Mouse (Mus musculus): Measurements from ENCODE around the gene Cdkal1. TPM values are rescaled to one million over a fixed set of nuclear protein-coding genes. Genes with fewer than 3 reads are reported as not detected.

Gene Cdkal1
- total and polyA plus RNA-seq, 3 experiments, result 3.9 to 30.3 (median 29.9) TPM

GRCm38 (mm10) chr13:29808383-29808782, 47.1 kb downstream of the Cdkal1 start:
- no peak for DNase-seq
- H3K4me1 ChIP-seq (ENCODE audit: control insufficient read depth, insufficient read depth, low read length), result no peaks in the 10 kb centered on the region; the same call in 1 of the 2 replicates
- 93% methylated on average over 3 of the region's 3 CpGs for WGBS
- intact Hi-C loops (cut with DNase I), result no loop called here
- no peak overlapping the region for H3K27ac ChIP-seq
- no peak overlapping the region for H3K4me3 ChIP-seq
- no peaks in the 10 kb centered on the region; the same call in 1 of the 2 replicates for H3K79me2 ChIP-seq (replicated peaks; ENCODE audit: control insufficient read depth, insufficient read depth, low read length)
- no peaks in the 10 kb centered on the region for H3K27me3 ChIP-seq (ENCODE audit: control insufficient read depth, insufficient read depth, low read length)
- no peaks in the 10 kb centered on the region for H3K36me3 ChIP-seq (ENCODE audit: control insufficient read depth, insufficient read depth, low read length)
- no peak overlapping the region for H3K9ac ChIP-seq (ENCODE audit: low read depth, low read length)
- TF ChIP-seq EP300 (IDR thresholded peaks at IDR 0.05; ENCODE audit: insufficient read depth, low read depth, low read length) (no peak), CTCF (IDR thresholded peaks at IDR 0.05) (no peak), POLR2A (IDR thresholded peaks at IDR 0.05; ENCODE audit: insufficient read depth, low read depth, low read length) (no peak)

- Histone ChIP-seq H3K27me3 (ENCODE audit: control insufficient read depth, insufficient read depth, low read length) (no peaks in the 10 kb centered on the region), H3K27ac (no peak overlapping the region), H3K9ac (ENCODE audit: low read depth, low read length) (no peak overlapping the region), H3K79me2 (replicated peaks; ENCODE audit: control insufficient read depth, insufficient read depth, low read length) (no peaks in the 10 kb centered on the region; the same call in 1 of the 2 replicates), H3K4me1 (ENCODE audit: control insufficient read depth, insufficient read depth, low read length) (no peaks in the 10 kb centered on the region; the same call in 1 of the 2 replicates), H3K36me3 (ENCODE audit: control insufficient read depth, insufficient read depth, low read length) (no peaks in the 10 kb centered on the region), H3K4me3 (no peak overlapping the region)
- DNase-seq, result no peak
- no peak for TF ChIP-seq CTCF (IDR thresholded peaks at IDR 0.05)
- WGBS, result 95% methylated on average over 3 of the region's 3 CpGs
- intact Hi-C loops (cut with DNase I), result no loop called here
Observed at GRCm38 (mm10) chr13:29807930-29808329, 47.5 kb downstream of the Cdkal1 start.

GRCm38 (mm10) chr13:29806871-29807270, 48.6 kb downstream of the Cdkal1 start:
- Histone ChIP-seq H3K27me3 (ENCODE audit: control insufficient read depth, insufficient read depth, low read length) (no peaks in the 10 kb centered on the region), H3K36me3 (ENCODE audit: control insufficient read depth, insufficient read depth, low read length) (no peaks in the 10 kb centered on the region), H3K27ac (no peak overlapping the region), H3K79me2 (replicated peaks; ENCODE audit: control insufficient read depth, insufficient read depth, low read length) (no peaks in the 10 kb centered on the region; the same call in 1 of the 2 replicates), H3K9ac (ENCODE audit: low read depth, low read length) (no peak overlapping the region), H3K4me1 (ENCODE audit: control insufficient read depth, insufficient read depth, low read length) (no peaks in the 10 kb centered on the region; the same call in 1 of the 2 replicates), H3K4me3 (no peak overlapping the region)
- no peak for DNase-seq
- 86% methylated on average over 4 of the region's 4 CpGs for WGBS
- no peak for TF ChIP-seq CTCF (IDR thresholded peaks at IDR 0.05)
- no peak for TF ChIP-seq EP300 (IDR thresholded peaks at IDR 0.05; ENCODE audit: insufficient read depth, low read depth, low read length)
- no peak for TF ChIP-seq POLR2A (IDR thresholded peaks at IDR 0.05; ENCODE audit: insufficient read depth, low read depth, low read length)
- intact Hi-C loops (cut with DNase I), result no loop called here

DNA sequence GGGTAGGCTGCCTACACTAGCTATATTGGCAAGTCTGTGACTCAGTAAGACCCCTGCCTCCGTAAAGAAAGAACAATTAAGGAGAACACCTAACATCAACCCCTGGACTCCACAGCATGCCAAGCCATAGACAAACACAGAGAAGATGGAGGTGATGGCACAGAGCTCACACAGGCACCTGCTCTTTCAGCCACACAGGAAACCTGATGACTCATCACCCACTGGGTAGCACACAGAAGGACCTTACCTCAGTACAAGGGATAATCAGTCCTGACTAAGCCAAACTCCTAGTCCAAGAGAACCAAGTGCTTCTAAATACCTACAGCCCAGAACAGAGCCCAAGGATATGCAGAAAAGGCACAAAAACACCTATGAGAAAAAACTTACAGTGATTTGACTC, 50.2 kb downstream of the Cdkal1 start:
- no peaks in the 10 kb centered on the region; the same call in 1 of the 2 replicates for H3K4me1 ChIP-seq (ENCODE audit: control insufficient read depth, insufficient read depth, low read length)
- H3K27me3 ChIP-seq (ENCODE audit: control insufficient read depth, insufficient read depth, low read length), result no peaks in the 10 kb centered on the region
- 100% methylated on average over 1 of the region's 1 CpGs for WGBS
- no peak overlapping the region for H3K9ac ChIP-seq (ENCODE audit: low read depth, low read length)
- intact Hi-C loops (cut with DNase I), result no loop called here
- no peak overlapping the region for H3K27ac ChIP-seq
- no peaks in the 10 kb centered on the region for H3K36me3 ChIP-seq (ENCODE audit: control insufficient read depth, insufficient read depth, low read length)
- TF ChIP-seq EP300 (IDR thresholded peaks at IDR 0.05; ENCODE audit: insufficient read depth, low read depth, low read length), result no peak
- no peaks in the 10 kb centered on the region; the same call in 1 of the 2 replicates for H3K79me2 ChIP-seq (replicated peaks; ENCODE audit: control insufficient read depth, insufficient read depth, low read length)
- no peak for DNase-seq
- H3K4me3 ChIP-seq, result no peak overlapping the region

DNA sequence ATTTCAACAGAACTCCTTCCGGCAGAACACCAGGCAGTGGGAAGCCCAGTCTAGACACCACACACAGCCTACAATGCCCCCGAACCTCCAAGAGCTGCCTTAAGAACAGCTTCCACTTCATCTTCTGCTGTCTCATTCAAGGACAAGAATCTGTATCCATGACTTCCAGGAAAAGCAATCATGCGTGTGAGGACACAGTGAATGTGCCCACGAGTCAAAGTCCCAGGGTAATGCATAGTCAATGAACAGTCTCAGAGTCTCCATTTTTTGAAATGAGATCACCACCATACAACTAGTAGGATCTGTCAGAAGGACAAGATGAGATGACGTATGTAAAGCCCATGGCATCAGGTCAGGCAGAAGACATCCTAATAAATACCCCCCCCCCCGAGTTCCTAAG, 51.4 kb downstream of the Cdkal1 start:
- Histone ChIP-seq H3K36me3 (ENCODE audit: control insufficient read depth, insufficient read depth, low read length) (no peaks in the 10 kb centered on the region), H3K9ac (ENCODE audit: low read depth, low read length) (no peak overlapping the region), H3K27me3 (ENCODE audit: control insufficient read depth, insufficient read depth, low read length) (no peaks in the 10 kb centered on the region), H3K4me1 (ENCODE audit: control insufficient read depth, insufficient read depth, low read length) (no peaks in the 10 kb centered on the region), H3K27ac (no peak overlapping the region), H3K79me2 (replicated peaks; ENCODE audit: control insufficient read depth, insufficient read depth, low read length) (no peaks in the 10 kb centered on the region; the same call in 1 of the 2 replicates), H3K4me3 (no peak overlapping the region)
- no peak for DNase-seq
- 94% methylated on average over 6 of the region's 6 CpGs for WGBS
- intact Hi-C loops (cut with DNase I), result no loop called here
- TF ChIP-seq POLR2A (IDR thresholded peaks at IDR 0.05; ENCODE audit: insufficient read depth, low read depth, low read length), result no peak
- TF ChIP-seq CTCF (IDR thresholded peaks at IDR 0.05), result no peak
- TF ChIP-seq EP300 (IDR thresholded peaks at IDR 0.05; ENCODE audit: insufficient read depth, low read depth, low read length), result no peak

- no peak overlapping the region for H3K4me3 ChIP-seq
- DNase-seq, result no peak
- no peak overlapping the region for H3K27ac ChIP-seq
- H3K9ac ChIP-seq (ENCODE audit: low read depth, low read length), result no peak overlapping the region
- no peaks in the 10 kb centered on the region for H3K4me1 ChIP-seq (ENCODE audit: control insufficient read depth, insufficient read depth, low read length)
- no peaks in the 10 kb centered on the region for H3K36me3 ChIP-seq (ENCODE audit: control insufficient read depth, insufficient read depth, low read length)
- H3K79me2 ChIP-seq (replicated peaks; ENCODE audit: control insufficient read depth, insufficient read depth, low read length), result no peaks in the 10 kb centered on the region; the same call in 1 of the 2 replicates
- no peaks in the 10 kb centered on the region for H3K27me3 ChIP-seq (ENCODE audit: control insufficient read depth, insufficient read depth, low read length)
- intact Hi-C loops (cut with DNase I), result no loop called here
- TF ChIP-seq POLR2A (IDR thresholded peaks at IDR 0.05; ENCODE audit: insufficient read depth, low read depth, low read length) (no peak), EP300 (IDR thresholded peaks at IDR 0.05; ENCODE audit: insufficient read depth, low read depth, low read length) (no peak), CTCF (IDR thresholded peaks at IDR 0.05) (no peak)
Observed at GRCm38 (mm10) chr13:29802699-29803098, 52.8 kb downstream of the Cdkal1 start.
